Mouse (Mus musculus) mesoderm, embryonic 11.5 days (tissue): Measurements from ENCODE around the gene Neurl4.

Source experiments
- DNase-seq: peaks from one replicate; pipeline ENCODE4 v3.0.0-alpha.2; 2012; ENCODE audit warnings: low read depth, low spot score

The Neurl4 gene

GRCm38 (mm10) chr11:69881787-69882670, 18.8 kb upstream of the Neurl4 start:
- no peak for DNase-seq

GRCm38 (mm10) chr11:69883066-69883465, 17.8 kb upstream of the Neurl4 start:
- no peak for DNase-seq

- DNase-seq = no peak
Measured at GRCm38 (mm10) chr11:69883527-69884151, 17.2 kb upstream of the Neurl4 start.

- no peak for DNase-seq
Measured at GRCm38 (mm10) chr11:69884240-69884639, 16.6 kb upstream of the Neurl4 start.

DNA sequence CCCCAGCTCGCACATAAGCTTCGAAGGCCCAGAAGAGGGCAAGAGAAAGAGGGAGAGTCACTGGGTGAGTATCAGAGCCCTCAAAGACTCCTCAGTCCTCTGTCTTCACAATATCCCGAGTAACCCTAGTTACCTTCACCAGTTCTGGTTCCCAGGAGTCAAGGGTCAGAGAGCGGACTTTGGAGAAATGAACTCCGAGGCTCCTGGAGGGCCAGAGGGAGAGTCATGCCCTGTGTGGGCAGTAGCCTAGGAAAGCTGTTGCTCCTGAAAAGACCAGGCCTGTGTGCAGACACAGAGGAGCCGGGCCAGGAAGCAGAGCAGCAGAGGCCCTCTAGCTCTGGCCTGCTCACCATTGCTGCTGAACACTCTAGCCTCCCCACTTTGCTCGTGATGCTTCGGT, 16.2 kb upstream of the Neurl4 start:
- DNase-seq = no peak

GRCm38 (mm10) chr11:69886907-69887635, 13.8 kb upstream of the Neurl4 start:
- DNase-seq = no peak

DNA sequence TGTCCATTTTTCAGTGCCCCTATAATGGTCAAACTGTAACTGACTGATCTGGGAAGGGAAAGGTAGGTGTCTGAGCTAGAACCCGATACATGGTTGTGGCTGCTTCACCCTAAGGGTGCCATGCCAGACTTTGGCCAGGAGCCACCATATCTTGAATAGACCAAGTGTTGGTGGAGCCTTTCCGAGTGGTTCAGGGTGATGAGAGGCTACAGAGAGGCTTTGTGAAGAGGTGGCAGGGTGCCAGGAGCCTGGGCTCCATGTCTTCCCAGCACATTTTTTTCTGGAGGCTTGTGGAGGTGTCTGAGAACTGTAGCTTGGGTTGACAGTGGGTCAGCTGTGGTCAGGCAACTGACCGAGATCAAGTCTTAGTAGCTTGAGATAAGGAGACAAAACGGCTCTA, 9.4 kb upstream of the Neurl4 start:
- DNase-seq = no peak

- DNase-seq = no peak
Measured at GRCm38 (mm10) chr11:69894671-69895070, 6.2 kb upstream of the Neurl4 start.

DNA sequence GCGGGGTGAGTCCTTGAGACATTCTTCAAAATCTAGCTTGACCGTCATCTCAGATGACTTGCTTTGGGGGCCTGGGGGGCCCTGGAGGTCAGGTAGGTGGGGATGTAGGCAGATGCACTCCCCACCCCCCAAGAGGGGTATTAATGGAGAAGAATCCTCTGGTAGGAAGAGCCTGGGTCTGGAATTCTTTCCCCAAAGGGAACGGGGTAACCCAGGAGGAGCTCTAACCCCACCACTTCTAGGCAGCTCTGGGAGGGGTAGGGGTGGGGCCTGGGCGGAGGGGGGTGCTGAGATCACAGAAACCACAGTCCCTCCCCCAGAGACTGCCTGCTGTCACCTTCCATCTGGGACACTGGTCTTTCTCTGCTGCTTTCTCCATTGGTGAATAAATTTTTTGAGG, 5.6 kb upstream of the Neurl4 start, which contains the start of gene Acap1:
TSS of gene Acap1 (minus strand) at position 249 of the 400 bp plus-strand sequence.
- no peak for DNase-seq

GRCm38 (mm10) chr11:69899870-69900269, 1.0 kb upstream of the Neurl4 start:
- no peak for DNase-seq

DNA sequence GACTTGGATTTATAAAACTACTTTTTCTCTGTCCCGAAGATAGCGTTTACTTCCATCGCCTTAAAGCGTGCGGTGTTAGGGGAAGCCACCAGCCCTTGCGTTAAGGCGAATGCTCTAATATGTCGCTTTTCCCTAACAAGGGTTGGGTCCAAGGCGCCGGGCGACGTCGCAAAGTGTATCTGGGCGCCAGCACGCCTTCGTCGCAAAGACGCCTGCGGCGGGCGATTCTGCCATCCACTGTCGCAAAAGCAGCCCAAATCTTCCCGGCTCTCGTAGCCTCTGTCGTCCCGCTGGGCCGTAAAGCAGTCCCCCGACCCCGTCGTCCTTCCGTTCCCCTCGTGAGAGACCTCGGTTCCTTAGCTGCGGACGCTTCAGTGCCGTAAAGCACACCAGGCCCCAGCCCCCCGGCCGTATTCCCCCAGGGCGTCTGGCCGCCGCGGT, 554 bp downstream of the Neurl4 start:
- DNase-seq = peak; percentile 99

GRCm38 (mm10) chr11:69901993-69902392, 1.1 kb downstream of the Neurl4 start:
- no peak for DNase-seq

DNA sequence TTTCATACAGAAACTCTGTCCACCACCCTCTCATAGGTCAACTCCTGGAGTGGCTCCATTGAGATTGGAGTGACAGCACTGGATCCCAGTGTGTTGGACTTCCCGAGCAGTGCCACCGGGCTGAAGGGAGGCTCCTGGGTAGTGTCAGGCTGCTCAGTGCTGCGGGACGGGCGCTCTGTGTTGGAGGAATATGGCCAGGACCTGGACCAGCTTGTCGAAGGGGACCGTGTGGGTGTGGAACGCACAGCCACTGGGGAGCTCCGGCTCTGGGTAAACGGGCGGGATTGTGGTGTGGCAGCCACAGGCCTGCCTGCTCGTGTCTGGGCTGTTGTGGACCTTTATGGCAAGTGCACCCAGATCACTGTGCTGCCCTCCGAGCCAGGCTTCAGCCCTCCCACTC, 2.1 kb downstream of the Neurl4 start:
- DNase-seq = no peak

DNA sequence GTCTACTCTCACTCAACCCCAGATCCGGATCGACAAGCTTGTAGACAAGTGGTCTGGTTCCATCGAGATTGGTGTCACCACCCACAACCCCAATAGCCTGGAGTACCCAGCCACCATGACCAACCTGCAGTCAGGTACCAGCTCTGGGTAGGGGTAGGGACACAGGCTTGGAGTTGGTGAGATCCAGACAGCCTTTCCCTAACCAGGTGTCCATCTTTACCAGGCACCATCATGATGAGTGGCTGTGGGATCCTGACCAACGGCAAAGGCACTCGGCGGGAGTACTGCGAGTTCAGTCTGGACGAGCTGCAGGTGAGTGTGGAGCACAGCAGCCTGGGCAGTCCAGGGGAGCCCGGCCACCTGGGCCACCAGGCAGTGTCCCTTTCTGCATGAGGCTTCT, 3.4 kb downstream of the Neurl4 start:
- no peak for DNase-seq

DNA sequence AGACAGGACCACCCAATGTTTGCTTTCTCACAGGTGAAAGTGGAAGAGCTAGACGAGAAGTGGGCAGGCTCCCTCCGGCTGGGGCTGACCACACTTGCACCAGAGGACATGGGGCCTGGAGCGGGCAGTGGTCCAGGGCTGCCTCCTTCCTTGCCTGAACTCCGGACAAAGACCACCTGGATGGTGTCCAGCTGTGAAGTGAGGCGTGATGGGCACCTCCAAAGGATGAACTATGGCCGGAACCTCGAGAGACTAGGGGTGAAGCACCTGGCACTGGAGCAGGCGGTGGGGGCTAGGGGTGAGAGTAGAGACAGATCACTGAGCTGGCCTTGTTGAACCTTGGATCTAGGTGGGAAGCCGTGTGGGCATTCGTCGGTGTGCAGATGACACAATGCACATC, 7.8 kb downstream of the Neurl4 start:
- DNase-seq = no peak

- DNase-seq = no peak
Measured at GRCm38 (mm10) chr11:69909174-69909573, 8.3 kb downstream of the Neurl4 start.

GRCm38 (mm10) chr11:69910177-69910576, 9.3 kb downstream of the Neurl4 start:
- DNase-seq = no peak

DNA sequence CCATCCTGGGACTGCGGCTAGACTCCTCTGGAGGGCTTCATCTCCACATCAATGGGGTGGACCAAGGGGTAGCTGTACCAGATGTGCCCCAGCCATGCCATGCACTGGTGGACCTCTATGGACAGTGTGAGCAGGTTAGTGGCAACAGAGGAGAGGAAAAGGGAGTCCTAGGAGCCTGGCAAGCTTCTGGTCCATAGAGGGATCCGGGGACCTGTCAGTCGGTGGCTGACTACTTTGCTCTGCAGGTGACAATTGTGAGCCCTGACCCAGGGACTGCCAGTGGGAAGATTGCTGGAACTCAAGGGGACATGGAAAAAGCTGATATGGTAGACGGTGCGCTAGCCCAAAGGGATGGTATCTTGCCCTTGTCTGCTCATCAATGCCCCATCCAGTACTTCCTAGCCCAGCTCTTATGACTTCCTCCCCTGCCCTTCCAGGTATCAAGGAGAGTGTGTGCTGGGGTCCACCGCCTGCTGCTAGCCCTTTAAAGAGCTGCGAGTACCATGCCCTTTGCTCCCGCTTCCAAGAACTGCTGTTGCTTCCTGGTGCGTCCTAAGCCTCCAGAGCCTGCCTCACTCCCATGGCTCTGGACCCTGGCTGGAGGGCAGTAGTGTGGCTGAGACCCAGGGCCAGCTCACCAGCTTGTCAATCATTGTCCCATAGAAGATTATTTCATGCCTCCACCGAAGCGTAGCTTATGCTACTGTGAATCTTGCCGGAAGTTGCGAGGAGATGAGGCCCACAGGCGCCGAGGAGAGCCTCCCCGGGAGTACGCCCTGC, 10.1 kb downstream of the Neurl4 start:
- no peak for DNase-seq

DNA sequence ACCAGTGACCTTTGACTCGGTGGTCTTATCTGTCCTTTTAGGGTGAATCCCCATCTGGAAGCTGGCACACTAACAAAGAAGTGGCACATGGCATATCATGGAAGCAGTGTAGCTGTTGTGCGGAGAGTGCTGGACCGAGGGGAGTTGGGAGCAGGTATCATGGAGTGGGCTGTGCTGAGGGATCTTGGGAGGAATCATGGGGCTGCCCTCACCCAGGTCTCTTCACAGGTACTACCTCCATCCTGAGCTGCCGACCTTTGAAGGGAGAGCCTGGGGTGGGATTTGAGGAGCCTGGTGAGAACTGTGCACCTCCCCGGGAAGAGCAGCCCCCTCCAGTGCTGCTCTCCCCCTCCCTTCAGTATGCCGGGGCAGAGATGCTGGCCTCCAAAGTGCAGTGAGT, 10.8 kb downstream of the Neurl4 start:
- DNase-seq = no peak

DNA sequence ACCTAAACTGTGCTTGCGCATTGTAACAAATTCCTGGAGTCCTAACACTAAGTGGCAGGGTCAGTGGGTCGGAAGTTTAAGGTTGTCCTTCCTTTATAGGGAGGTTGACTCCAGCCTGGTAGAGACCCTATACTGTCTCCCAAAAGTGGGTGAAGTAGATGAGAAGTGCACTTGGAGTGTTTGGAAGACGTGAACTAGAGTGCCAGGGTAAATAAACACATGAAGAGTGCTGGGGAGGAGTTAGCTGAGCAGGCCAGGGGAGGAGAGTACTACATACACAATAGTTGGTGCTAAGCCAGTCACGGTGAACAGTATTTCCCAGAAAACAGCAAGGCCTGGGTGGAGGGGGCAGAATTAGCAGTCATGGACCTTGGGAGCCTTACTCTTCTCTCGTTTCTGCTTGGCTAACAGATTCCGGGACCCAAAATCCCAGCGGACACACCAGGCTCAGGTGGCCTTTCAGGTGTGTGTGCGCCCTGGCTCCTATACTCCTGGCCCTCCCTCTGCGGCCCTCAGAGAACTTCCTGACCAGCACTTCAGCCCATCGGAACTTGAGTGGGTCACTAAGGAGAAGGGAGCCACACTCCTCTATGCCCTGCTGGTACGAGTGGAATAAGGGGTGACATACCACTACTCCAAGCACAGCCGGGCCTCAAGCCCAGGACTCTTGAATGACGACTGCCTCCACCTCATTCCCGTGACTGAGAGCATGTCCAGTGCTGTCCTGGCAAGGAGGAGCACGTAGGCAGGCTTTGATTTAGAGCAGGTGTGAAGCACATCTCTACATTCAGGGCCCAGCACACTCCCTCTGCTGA, 12.1 kb downstream of the Neurl4 start:
- no peak for DNase-seq
